Mouse (Mus musculus) adrenal gland, adult 8-10 months (tissue): Measurements from ENCODE around the gene Gm44596. TPM values are rescaled to one million over a fixed set of nuclear protein-coding genes. Genes with fewer than 3 reads are reported as not detected.

Experiments
- DNase-seq: peaks from one replicate; pipeline ENCODE4 v3.0.0; 2022
- total RNA-seq, 4 experiments: library from RNA; stranded (reverse); gene quantifications; 2 replicates each; pipeline ENCODE4 v1.2.4; 2022

The Gm44596 gene
- not detected for total RNA-seq

- no peak for DNase-seq
Observed at GRCm38 (mm10) chr6:128375192-128375591, at the start of gene Gm44596, which contains the start of gene Tex52. Gene Gm44596, plus strand, starts transcription at chr6:128375503. Gene Tex52, plus strand, starts transcription at chr6:128375456.

- DNase-seq: peak; percentile 34
Observed at GRCm38 (mm10) chr6:128334397-128335124, 40.7 kb upstream of the Gm44596 start.

- DNase-seq: no peak
Observed at GRCm38 (mm10) chr6:128337467-128337866, 37.8 kb upstream of the Gm44596 start.

GRCm38 (mm10) chr6:128338876-128339275 is 36.4 kb upstream of the Gm44596 start:
- no peak for DNase-seq

- no peak for DNase-seq
Observed at GRCm38 (mm10) chr6:128341956-128342723, 33.2 kb upstream of the Gm44596 start.

GRCm38 (mm10) chr6:128345623-128346022 is 29.7 kb upstream of the Gm44596 start:
- DNase-seq: no peak

GRCm38 (mm10) chr6:128346782-128347181 is 28.5 kb upstream of the Gm44596 start:
- no peak for DNase-seq

- DNase-seq: no peak
Observed at GRCm38 (mm10) chr6:128349711-128350110, 25.6 kb upstream of the Gm44596 start.

- DNase-seq: no peak
Observed at GRCm38 (mm10) chr6:128354140-128354539, 21.2 kb upstream of the Gm44596 start.

GRCm38 (mm10) chr6:128355201-128355681 is 20.1 kb upstream of the Gm44596 start:
- peak; percentile 71 for DNase-seq

GRCm38 (mm10) chr6:128355726-128356416 is 19.4 kb upstream of the Gm44596 start, which contains the start of gene Tulp3:
Gene Tulp3, minus strand, starts transcription at chr6:128355851.
- peak; percentile 94 for DNase-seq

GRCm38 (mm10) chr6:128358999-128359398 is 16.3 kb upstream of the Gm44596 start:
- peak; percentile 41 for DNase-seq

- no peak for DNase-seq
Observed at GRCm38 (mm10) chr6:128361901-128362300, 13.4 kb upstream of the Gm44596 start.

- DNase-seq: peak; percentile 78
Observed at GRCm38 (mm10) chr6:128362381-128363006, 12.8 kb upstream of the Gm44596 start, which contains the start of the genes Rhno1 and Foxm1. Gene Rhno1, minus strand, starts transcription at chr6:128362911. Gene Foxm1, plus strand, starts transcription at chr6:128362967.

- no peak for DNase-seq
Observed at GRCm38 (mm10) chr6:128363007-128363825, 12.1 kb upstream of the Gm44596 start.

GRCm38 (mm10) chr6:128364721-128365120 is 10.6 kb upstream of the Gm44596 start:
- no peak for DNase-seq

GRCm38 (mm10) chr6:128366466-128366865 is 8.8 kb upstream of the Gm44596 start:
- DNase-seq: no peak

- no peak for DNase-seq
Observed at GRCm38 (mm10) chr6:128370040-128370439, 5.3 kb upstream of the Gm44596 start.

GRCm38 (mm10) chr6:128376371-128377085 is 1.2 kb downstream of the Gm44596 start:
- no peak for DNase-seq

- DNase-seq: no peak
Observed at GRCm38 (mm10) chr6:128379636-128380035, 4.3 kb downstream of the Gm44596 start.
